Mouse (Mus musculus): ENCODE measurements around the gene Rbpjl.
A peak's percentile ranks its signal among the peaks of the same experiment; 100 is the strongest.

DNA sequence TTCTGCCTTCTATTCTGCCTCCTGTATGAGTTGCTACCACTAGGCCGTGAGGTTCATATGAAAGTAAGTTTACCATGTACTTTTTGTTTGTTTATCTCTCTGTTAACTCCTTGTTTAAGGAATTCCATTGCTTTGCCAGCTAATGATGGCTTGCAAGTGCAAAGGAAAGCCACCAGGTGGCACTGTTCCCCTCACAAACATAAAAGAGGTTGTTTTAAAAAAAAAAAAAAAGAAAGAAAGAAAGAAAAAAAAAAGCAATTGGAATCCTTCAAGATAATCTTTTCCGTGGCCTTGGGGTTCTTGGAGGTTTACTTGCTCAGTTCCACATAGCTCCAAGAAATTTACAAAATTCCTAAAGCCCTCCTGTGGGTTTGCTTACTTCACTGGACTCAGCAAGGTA is 14.3 kb downstream of the Rbpjl start:
- TF ChIP-seq CTCF (IDR thresholded peaks at IDR 0.05; ENCODE audit: extremely low read depth, insufficient read depth, low read length) (peak; percentile 75), POLR2A (IDR thresholded peaks at IDR 0.05; ENCODE audit: extremely low read depth, insufficient read depth, low read length) (no peak)
